Mouse (Mus musculus): ENCODE data around the gene Atpaf1. TPM values are rescaled to one million over a fixed set of nuclear protein-coding genes. Genes with fewer than 3 reads are reported as not detected.

Gene Atpaf1
- polyA plus RNA-seq, 1 experiment: 60.6 TPM

DNA sequence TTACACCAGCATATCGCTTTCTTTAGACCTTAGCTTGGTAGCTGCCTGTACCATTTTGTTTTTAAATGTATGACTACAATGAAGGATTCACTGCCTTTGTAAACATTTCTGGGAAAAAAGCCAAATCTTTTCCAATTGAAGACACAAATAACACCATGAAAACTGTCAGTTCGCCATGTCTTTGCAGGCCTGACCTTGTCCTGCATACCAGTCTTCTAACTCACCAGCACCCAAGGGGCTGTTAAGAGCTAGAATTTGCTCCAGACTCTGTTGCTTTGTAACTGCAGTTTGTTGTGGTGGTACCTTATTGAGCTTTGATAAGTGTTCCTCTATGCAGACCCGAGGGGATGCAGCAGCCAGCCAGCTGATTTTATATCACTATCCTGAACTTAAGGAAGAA, 15.4 kb downstream of the Atpaf1 start:
- WGBS: 72% methylated on average over 3 of the region's 3 CpGs
- Histone ChIP-seq H3K4me3 (ENCODE audit: low read depth, low read length) (no peak overlapping the region), H3K27me3 (ENCODE audit: control insufficient read depth, insufficient read depth, low read length) (no peaks in the 10 kb centered on the region), H3K4me1 (ENCODE audit: control insufficient read depth, insufficient read depth, insufficient read length, low read length) (no peaks in the 10 kb centered on the region), H3K27ac (ENCODE audit: insufficient read depth, low read depth, low read length) (no peak overlapping the region), H3K36me3 (ENCODE audit: control insufficient read depth, insufficient read depth, low read length) (peaks cover 34% of the 10 kb centered on the region)
- TF ChIP-seq POLR2A (IDR thresholded peaks at IDR 0.05; ENCODE audit: low read depth, low read length) (no peak), CTCF (IDR thresholded peaks at IDR 0.05; ENCODE audit: extremely low read depth, insufficient read length, insufficient replicate concordance, low read depth, low read length) (no peak)

DNA sequence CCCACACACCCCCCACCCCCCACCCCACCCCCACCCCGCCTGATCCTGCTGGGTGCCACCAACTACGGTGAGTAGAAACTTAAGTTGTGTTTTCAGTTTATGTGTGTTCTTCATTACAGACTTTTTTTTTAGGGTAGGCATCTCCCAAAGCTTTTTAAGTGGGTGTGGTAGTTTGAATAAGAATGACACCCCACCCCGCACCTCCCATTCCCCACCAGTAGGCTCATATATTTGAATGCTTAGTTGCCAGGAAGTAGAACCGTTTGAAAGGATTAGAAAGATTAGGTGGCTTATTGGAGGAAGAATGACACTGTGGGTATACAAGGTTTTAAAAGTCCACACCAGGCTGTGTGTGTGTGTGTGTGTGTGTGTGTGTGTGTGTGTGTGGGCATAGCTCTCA, 27.7 kb downstream of the Atpaf1 start:
- Histone ChIP-seq H3K27ac (ENCODE audit: insufficient read depth, low read depth, low read length) (no peak overlapping the region), H3K36me3 (ENCODE audit: control insufficient read depth, insufficient read depth, low read length) (peaks cover 13% of the 10 kb centered on the region), H3K4me3 (ENCODE audit: low read depth, low read length) (no peak overlapping the region), H3K4me1 (ENCODE audit: control insufficient read depth, insufficient read depth, insufficient read length, low read length) (peaks cover 2% of the 10 kb centered on the region; the same call in 1 of the 2 replicates), H3K27me3 (ENCODE audit: control insufficient read depth, insufficient read depth, low read length) (no peaks in the 10 kb centered on the region)
- TF ChIP-seq POLR2A (IDR thresholded peaks at IDR 0.05; ENCODE audit: low read depth, low read length) (no peak), CTCF (IDR thresholded peaks at IDR 0.05; ENCODE audit: extremely low read depth, insufficient read length, insufficient replicate concordance, low read depth, low read length) (no peak)
- 78% methylated on average over 4 of the region's 4 CpGs for WGBS

DNA sequence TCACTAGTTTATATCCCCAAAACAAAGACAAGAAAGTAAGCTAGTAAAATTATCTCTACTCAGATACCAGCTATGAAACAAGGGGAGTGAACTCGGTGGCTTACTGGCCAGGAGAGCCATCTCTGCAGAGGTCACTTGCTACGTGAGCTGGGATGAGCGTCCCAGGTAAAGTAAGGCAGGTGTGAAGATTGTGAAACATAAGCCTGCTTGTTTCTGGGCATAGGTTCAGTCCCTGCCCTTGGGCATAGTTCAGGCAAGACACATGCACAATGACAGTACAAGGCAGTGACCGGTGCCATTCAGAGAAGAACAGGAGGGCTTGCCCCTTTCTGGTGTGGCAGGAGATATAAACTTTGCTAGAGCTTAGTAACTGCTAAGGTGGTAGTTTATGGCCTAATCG, 31.0 kb downstream of the Atpaf1 start:
- Histone ChIP-seq H3K27ac (ENCODE audit: insufficient read depth, low read depth, low read length) (no peak overlapping the region), H3K27me3 (ENCODE audit: control insufficient read depth, insufficient read depth, low read length) (no peaks in the 10 kb centered on the region), H3K4me3 (ENCODE audit: low read depth, low read length) (no peak overlapping the region), H3K4me1 (ENCODE audit: control insufficient read depth, insufficient read depth, insufficient read length, low read length) (peaks cover 2% of the 10 kb centered on the region; the same call in 1 of the 2 replicates), H3K36me3 (ENCODE audit: control insufficient read depth, insufficient read depth, low read length) (peaks cover 10% of the 10 kb centered on the region)
- TF ChIP-seq CTCF (IDR thresholded peaks at IDR 0.05; ENCODE audit: extremely low read depth, insufficient read length, insufficient replicate concordance, low read depth, low read length): no peak
- no peak for TF ChIP-seq POLR2A (IDR thresholded peaks at IDR 0.05; ENCODE audit: low read depth, low read length)
- WGBS: 67% methylated on average over 5 of the region's 5 CpGs

DNA sequence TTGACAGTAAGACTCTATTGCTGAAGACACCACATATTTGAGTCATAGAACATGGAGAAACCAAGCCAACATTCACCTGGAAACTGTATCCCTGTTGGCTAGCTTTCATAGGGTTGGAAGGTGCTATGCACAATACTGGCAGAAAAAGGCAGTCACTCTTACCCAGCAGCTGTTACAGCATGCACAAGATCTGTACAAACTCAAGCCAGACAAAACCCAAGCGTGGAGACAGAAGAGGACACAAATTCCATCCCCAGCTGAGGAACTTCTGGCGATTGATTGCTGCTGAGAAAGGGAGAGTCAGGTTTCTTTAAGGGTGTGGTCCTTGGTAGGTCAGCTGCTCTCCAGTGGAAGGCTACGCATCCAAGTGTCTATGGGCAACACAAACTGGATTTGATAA, 35.6 kb downstream of the Atpaf1 start:
- Histone ChIP-seq H3K4me3 (ENCODE audit: low read depth, low read length) (no peak overlapping the region), H3K4me1 (ENCODE audit: control insufficient read depth, insufficient read depth, insufficient read length, low read length) (peaks cover 22% of the 10 kb centered on the region; the same call in 1 of the 2 replicates), H3K27ac (ENCODE audit: insufficient read depth, low read depth, low read length) (no peak overlapping the region), H3K27me3 (ENCODE audit: control insufficient read depth, insufficient read depth, low read length) (no peaks in the 10 kb centered on the region), H3K36me3 (ENCODE audit: control insufficient read depth, insufficient read depth, low read length) (peaks cover 2% of the 10 kb centered on the region; the same call in 1 of the 2 replicates)
- WGBS: 78% methylated on average over 3 of the region's 3 CpGs
- TF ChIP-seq CTCF (IDR thresholded peaks at IDR 0.05; ENCODE audit: extremely low read depth, insufficient read length, insufficient replicate concordance, low read depth, low read length) (no peak), POLR2A (IDR thresholded peaks at IDR 0.05; ENCODE audit: low read depth, low read length) (no peak)

DNA sequence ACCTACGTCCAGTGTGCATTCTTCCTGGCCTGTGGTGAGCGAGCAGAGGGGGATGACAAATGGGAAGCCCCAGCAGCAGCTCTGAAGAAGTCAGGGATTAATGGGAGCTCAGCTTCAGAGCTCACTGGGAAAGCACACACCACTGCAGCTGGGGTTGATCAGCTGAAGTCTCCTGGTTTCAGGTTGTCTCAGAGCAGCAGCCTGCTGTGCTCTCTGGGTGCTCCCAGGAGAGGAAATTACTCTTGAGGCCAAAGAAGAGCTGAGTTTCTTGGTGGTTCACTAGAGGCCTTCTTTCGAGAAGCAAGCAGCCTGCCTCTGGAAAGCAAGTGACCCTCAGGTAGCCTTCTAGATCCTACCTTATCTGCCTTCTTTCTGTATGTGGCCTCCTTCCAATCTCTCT, 36.3 kb downstream of the Atpaf1 start:
- WGBS: 90% methylated on average over 3 of the region's 3 CpGs
- Histone ChIP-seq H3K4me3 (ENCODE audit: low read depth, low read length) (no peak overlapping the region), H3K27ac (ENCODE audit: insufficient read depth, low read depth, low read length) (no peak overlapping the region), H3K4me1 (ENCODE audit: control insufficient read depth, insufficient read depth, insufficient read length, low read length) (peaks cover 22% of the 10 kb centered on the region; the same call in 1 of the 2 replicates), H3K36me3 (ENCODE audit: control insufficient read depth, insufficient read depth, low read length) (peaks cover 2% of the 10 kb centered on the region; the same call in 1 of the 2 replicates), H3K27me3 (ENCODE audit: control insufficient read depth, insufficient read depth, low read length) (no peaks in the 10 kb centered on the region)
- TF ChIP-seq CTCF (IDR thresholded peaks at IDR 0.05; ENCODE audit: extremely low read depth, insufficient read length, insufficient replicate concordance, low read depth, low read length) (no peak), POLR2A (IDR thresholded peaks at IDR 0.05; ENCODE audit: low read depth, low read length) (no peak)

DNA sequence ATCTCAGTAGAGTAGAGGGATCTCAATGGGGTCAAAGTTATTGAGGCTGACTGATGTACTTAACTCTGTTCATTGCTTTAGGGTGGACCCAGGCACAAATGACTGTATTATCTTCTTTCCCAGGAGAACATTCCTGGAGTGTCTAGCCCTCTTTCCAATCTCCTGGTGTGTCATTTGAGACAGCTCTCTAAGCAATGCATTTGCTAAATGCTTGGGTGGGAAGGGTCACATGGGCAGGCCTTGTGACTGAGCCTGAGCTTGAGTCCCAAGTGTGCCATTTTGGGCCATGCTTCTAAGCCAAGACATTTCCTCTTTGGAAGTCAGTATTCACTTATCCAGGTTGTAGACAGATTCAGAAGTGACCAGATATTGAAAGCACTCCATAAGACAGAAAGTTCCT, 36.8 kb downstream of the Atpaf1 start:
- no peak overlapping the region for H3K27ac ChIP-seq (ENCODE audit: insufficient read depth, low read depth, low read length)
- H3K4me1 ChIP-seq (ENCODE audit: control insufficient read depth, insufficient read depth, insufficient read length, low read length): peaks cover 22% of the 10 kb centered on the region; the same call in 1 of the 2 replicates
- no peak for TF ChIP-seq POLR2A (IDR thresholded peaks at IDR 0.05; ENCODE audit: low read depth, low read length)
- TF ChIP-seq CTCF (IDR thresholded peaks at IDR 0.05; ENCODE audit: extremely low read depth, insufficient read length, insufficient replicate concordance, low read depth, low read length): no peak
- peaks cover under 1% of the 10 kb centered on the region; the same call in 1 of the 2 replicates for H3K36me3 ChIP-seq (ENCODE audit: control insufficient read depth, insufficient read depth, low read length)
- no peak overlapping the region for H3K4me3 ChIP-seq (ENCODE audit: low read depth, low read length)
- H3K27me3 ChIP-seq (ENCODE audit: control insufficient read depth, insufficient read depth, low read length): no peaks in the 10 kb centered on the region

DNA sequence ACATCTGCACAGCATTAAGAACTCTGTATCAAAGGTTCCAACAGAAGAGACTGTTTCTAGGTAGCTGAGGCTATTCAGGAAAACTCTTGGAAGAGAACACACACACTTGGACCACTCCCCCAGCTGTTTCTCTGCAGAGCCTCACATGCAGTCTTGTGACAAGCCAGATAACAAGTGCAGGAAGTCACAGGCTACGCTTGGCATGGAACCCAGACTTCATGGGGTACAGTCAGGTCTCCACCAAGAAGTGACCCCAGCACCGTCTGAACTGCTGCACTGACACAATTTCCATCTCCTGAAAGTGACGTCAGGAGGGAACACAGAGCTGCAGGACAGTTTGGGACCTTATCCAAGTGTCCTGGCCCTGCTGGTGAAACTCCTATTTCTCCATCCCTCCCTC, 37.3 kb downstream of the Atpaf1 start:
- WGBS: 30% methylated on average over 3 of the region's 3 CpGs
- H3K4me3 ChIP-seq (ENCODE audit: low read depth, low read length): no peak overlapping the region
- no peak for TF ChIP-seq CTCF (IDR thresholded peaks at IDR 0.05; ENCODE audit: extremely low read depth, insufficient read length, insufficient replicate concordance, low read depth, low read length)
- TF ChIP-seq POLR2A (IDR thresholded peaks at IDR 0.05; ENCODE audit: low read depth, low read length): no peak

More for the DNA sequence above, 37.3 kb downstream of the Atpaf1 start:
- no peaks in the 10 kb centered on the region for H3K27me3 ChIP-seq (ENCODE audit: control insufficient read depth, insufficient read depth, low read length)
- no peaks in the 10 kb centered on the region for H3K36me3 ChIP-seq (ENCODE audit: control insufficient read depth, insufficient read depth, low read length)
- peak overlapping the region; percentile 31; the same call in 1 of the 2 replicates for H3K27ac ChIP-seq (ENCODE audit: insufficient read depth, low read depth, low read length)
- H3K4me1 ChIP-seq (ENCODE audit: control insufficient read depth, insufficient read depth, insufficient read length, low read length): peaks cover 23% of the 10 kb centered on the region; the same call in 1 of the 2 replicates

Data from small intestine, adult 2 months (tissue).